Mouse (Mus musculus) neutrophil, adult 59 days (primary cell): ENCODE results near the gene Sec24d. TPM values are rescaled to one million over a fixed set of nuclear protein-coding genes. Genes with fewer than 3 reads are reported as not detected.

ENCODE experiments used
- total RNA-seq, 2 experiments: library from RNA; stranded (reverse); gene quantifications; 1 replicate in 1 of 2; 2 replicates in 1 of 2; pipeline ENCODE4 v1.2.4; 2023

The Sec24d gene
- 10 to 100 TPM; 14.8 to 16.3 TPM for total RNA-seq

DNA sequence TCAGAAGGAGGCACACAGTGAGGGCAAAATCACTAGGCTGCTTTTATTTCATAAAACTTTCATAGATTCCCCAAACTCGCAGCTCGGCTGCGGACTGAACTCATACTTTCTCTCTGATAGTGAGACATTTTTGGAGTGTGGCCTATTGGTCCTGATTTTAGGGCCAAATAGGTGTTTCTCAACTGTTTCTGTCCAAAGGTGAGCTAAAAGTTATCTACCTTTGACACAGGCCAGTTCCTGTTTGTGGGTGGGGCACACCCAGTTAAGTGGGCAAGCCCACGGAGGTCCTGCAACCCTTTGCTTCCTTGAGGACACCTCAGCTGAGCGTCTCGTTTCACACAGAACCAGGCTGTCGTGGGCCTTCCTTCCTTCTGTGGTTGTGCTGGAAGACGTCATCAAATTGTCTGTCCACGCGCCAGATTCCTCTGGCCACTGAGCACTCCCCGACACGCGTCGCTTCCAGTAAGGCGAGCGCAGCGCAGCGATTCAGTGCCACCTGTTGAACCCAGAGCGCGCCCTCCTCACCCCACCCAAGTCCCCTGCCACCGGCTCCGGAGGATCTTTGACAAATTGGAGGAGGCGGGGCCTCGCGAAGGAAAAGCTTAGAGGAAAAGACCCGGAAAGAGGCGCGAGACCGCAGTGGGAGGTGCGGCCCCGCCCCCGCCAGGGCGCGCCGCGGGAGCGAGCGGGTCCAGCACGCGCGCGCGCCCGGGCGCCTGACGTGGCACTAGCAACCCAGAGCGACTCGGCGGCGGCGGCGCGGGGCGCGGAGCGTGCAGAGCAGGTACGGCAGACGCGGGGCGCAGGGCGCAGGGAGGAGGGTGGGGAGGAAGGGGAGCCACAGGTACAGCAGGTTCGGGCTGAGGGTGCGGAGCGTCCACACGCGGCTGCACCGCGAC is at the start of gene Sec24d:
TSS of gene Sec24d (plus strand) at position 703 of the 899 bp plus-strand sequence.

DNA sequence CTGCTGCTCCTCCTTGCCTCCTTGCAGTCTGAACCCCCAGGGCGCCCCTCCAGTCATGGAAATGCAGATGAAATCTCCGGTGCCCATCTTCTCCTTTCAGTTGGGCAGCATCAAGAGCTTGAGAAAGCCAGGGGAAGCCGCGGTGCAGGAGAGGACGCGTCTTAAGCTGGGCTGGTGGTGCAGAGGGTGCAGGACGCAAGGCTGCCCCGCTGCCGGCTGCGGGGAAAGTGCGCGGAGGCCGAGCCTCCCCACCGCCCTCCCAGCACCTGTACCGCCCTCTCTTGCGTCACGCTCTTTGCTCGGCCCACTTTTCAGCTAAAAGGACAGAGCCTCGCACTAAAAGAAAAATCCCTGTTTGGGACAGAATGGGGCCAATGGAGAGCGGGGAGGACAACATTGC is 31.3 kb upstream of the Sec24d start, which contains the start of gene Synpo2:
TSS of gene Synpo2 (minus strand) at position 229 of the 400 bp plus-strand sequence.

DNA sequence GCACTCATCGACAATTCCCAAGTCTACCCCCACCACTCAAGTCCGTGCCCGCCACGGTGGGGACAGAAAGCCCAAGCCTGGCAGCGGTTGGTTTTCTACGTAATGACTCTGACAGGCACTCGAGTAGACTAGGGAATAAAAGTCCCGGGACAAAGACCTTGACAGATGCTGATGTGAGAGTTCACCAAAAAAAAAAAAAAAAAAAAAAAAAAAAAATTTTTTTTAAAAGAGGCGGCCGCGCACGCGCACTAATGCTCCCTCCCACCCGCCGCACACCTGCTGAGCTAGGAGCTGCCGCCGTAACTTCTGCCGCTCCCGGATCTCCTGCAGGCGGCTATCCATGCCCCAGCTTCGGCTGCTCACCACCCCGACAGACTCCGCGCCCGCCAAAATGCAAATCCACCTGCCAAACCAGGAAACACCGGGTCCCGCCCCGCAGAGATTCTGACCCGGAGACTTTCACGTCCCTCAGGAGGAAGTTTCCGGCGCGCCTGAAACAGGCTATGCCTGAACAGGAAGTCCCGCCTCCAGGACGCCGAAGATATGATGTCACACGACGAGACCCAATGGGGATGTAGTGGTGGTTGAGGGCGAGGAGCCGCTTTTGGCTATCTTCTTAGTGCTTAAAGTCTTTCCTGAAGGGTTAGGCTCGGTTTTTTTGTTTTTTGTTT is 118.4 kb downstream of the Sec24d start, which contains the start of gene Mettl14:
TSS of gene Mettl14 (minus strand) at position 623 of the 671 bp plus-strand sequence.

Other genes with a start within 250 kb of the Sec24d start
- not detected for gene Myoz2, start 232.4 kb upstream of the Sec24d start, total RNA-seq
- gene Synpo2, start 31.3 kb upstream of the Sec24d start, total RNA-seq: not detected
- 10 to 100 TPM; 11.2 to 11.6 TPM for gene Mettl14, start 118.7 kb downstream of the Sec24d start, total RNA-seq
- gene Prss12, start 179.5 kb downstream of the Sec24d start, total RNA-seq: not detected